Mouse (Mus musculus) small intestine, adult 2 months (tissue): ENCODE data around the gene Wnt11.

Experiments
- CTCF ChIP-seq: fragments of 200-500 bp; IDR thresholded peaks from 2 replicates; pipeline ENCODE4 v1.5.1; 2012; ENCODE audit warnings: low read depth, mild to moderate bottlenecking, control low read depth, inconsistent platforms, low read length, moderate library complexity, mixed read lengths; ENCODE audit not compliant: insufficient replicate concordance, insufficient read length; ENCODE audit errors: extremely low read depth
- POLR2A ChIP-seq: fragments of 200-500 bp; IDR thresholded peaks from 2 replicates; pipeline ENCODE4 v1.6.1; 2012; ENCODE audit warnings: low read depth, mild to moderate bottlenecking, control low read depth, inconsistent platforms, low read length, moderate library complexity

- no peak for TF ChIP-seq CTCF
- no peak for TF ChIP-seq POLR2A
These were observed 58.2 kb downstream of the Wnt11 start for GRCm38 (mm10) chr7:98893144-98893543.
